Mouse (Mus musculus) hindbrain, embryonic 15.5 days (tissue): ENCODE measurements around the gene Cacna1c. TPM values are rescaled to one million over a fixed set of nuclear protein-coding genes. Genes with fewer than 3 reads are reported as not detected.

Experiments
- ATAC-seq: fragments of 200-750 bp; cut with Nextera tagmentation; 2 replicates; pipeline ENCODE4 v1.8.0; 2017; ENCODE audit warnings: low read depth, moderate number of reproducible peaks, moderate TSS enrichment; ENCODE audit not compliant: low FRiP score
- H3K27ac ChIP-seq: fragments of 300-500 bp; sonication (generic); replicated peaks from 2 replicates; pipeline ENCODE4 v1.5.1; 2015; ENCODE audit warnings: mild to moderate bottlenecking, inconsistent platforms
- H3K27me3 ChIP-seq: fragments of 300-500 bp; sonication (generic); 2 replicates; pipeline ENCODE4 v1.6.1; 2015; ENCODE audit warnings: control low read depth, inconsistent platforms
- H3K36me3 ChIP-seq: fragments of 300-500 bp; sonication (generic); 2 replicates; pipeline ENCODE4 v1.6.1; 2015; ENCODE audit warnings: control low read depth, inconsistent platforms
- H3K4me1 ChIP-seq: fragments of 300-500 bp; sonication (generic); replicated peaks from 2 replicates; pipeline ENCODE4 v1.6.1; 2015; ENCODE audit warnings: control low read depth, inconsistent platforms
- H3K4me2 ChIP-seq: fragments of 300-500 bp; sonication (generic); 2 replicates; pipeline ENCODE4 v1.6.1; 2015; ENCODE audit warnings: moderate library complexity, mild to moderate bottlenecking, inconsistent platforms
- H3K4me3 ChIP-seq: fragments of 300-500 bp; sonication (generic); 2 replicates; pipeline ENCODE4 v1.5.1; 2015; ENCODE audit warnings: mild to moderate bottlenecking, inconsistent platforms
- H3K9ac ChIP-seq: fragments of 300-500 bp; sonication (generic); 2 replicates; pipeline ENCODE4 v1.6.1; 2015; ENCODE audit warnings: inconsistent platforms
- H3K9me3 ChIP-seq: fragments of 300-500 bp; sonication (generic); 2 replicates; pipeline ENCODE4 v1.6.1; 2016; ENCODE audit warnings: control low read depth, inconsistent platforms
- WGBS: fragments of 180-500 bp; shearing (Covaris S2); methylation state at CpG from one replicate; pipeline ENCODE4 v1.1.7; 2015; 5-methylcytosine and 5-hydroxymethylcytosine counted together
- polyA plus RNA-seq: library from polyadenylated mRNA; unstranded; fragments of >200 nt; fragmentation: Nextera tagmentation; extraction: Ambion mirVana; gene quantifications from 2 replicates; pipeline ENCODE4 v1.2.1, GENCODE M21; 2015

Cacna1c gene
- polyA plus RNA-seq, 1 experiment from 2014 or later = 7.0 TPM

GRCm38 (mm10) chr6:118694626-118695025, 501.6 kb downstream of the Cacna1c start:
- Histone ChIP-seq H3K4me1 (no peaks in the 10 kb centered on the region), H3K9me3 (no peaks in the 10 kb centered on the region), H3K36me3 (0 out of 2 replicates have a peak, but pooled peaks cover 3% of the 10 kb centered on the region), H3K27ac (no peak overlapping the region), H3K4me2 (no peak overlapping the region), H3K27me3 (no peaks in the 10 kb centered on the region), H3K4me3 (no peak overlapping the region), H3K9ac (no peak overlapping the region)
- 90% methylated on average over 4 of the region's 4 CpGs for WGBS
- ATAC-seq = no peak

GRCm38 (mm10) chr6:118689447-118689846, 506.8 kb downstream of the Cacna1c start:
- Histone ChIP-seq H3K9ac (no peak overlapping the region), H3K27ac (no peak overlapping the region), H3K4me1 (no peaks in the 10 kb centered on the region), H3K9me3 (no peaks in the 10 kb centered on the region), H3K4me2 (no peak overlapping the region), H3K36me3 (no peaks in the 10 kb centered on the region), H3K4me3 (no peak overlapping the region), H3K27me3 (no peaks in the 10 kb centered on the region)
- 94% methylated on average over 3 of the region's 3 CpGs for WGBS
- no peak for ATAC-seq

GRCm38 (mm10) chr6:118688856-118689255, 507.4 kb downstream of the Cacna1c start:
- Histone ChIP-seq H3K36me3 (peaks cover 2% of the 10 kb centered on the region; the same call in 1 of the 2 replicates), H3K27ac (no peak overlapping the region), H3K4me1 (no peaks in the 10 kb centered on the region), H3K4me2 (no peak overlapping the region), H3K9me3 (no peaks in the 10 kb centered on the region), H3K9ac (no peak overlapping the region), H3K27me3 (no peaks in the 10 kb centered on the region), H3K4me3 (no peak overlapping the region)
- no peak for ATAC-seq
- 86% methylated on average over 5 of the region's 5 CpGs for WGBS

- Histone ChIP-seq H3K27ac (no peak overlapping the region), H3K4me1 (no peaks in the 10 kb centered on the region)
Observed at GRCm38 (mm10) chr6:118680814-118681213, 515.4 kb downstream of the Cacna1c start.

GRCm38 (mm10) chr6:118678031-118678430, 518.2 kb downstream of the Cacna1c start:
- no peaks in the 10 kb centered on the region for H3K27me3 ChIP-seq
- no peaks in the 10 kb centered on the region for H3K4me1 ChIP-seq
- H3K4me3 ChIP-seq = no peak overlapping the region
- no peak overlapping the region for H3K27ac ChIP-seq
- H3K4me2 ChIP-seq = no peak overlapping the region
- H3K9ac ChIP-seq = no peak overlapping the region
- no peaks in the 10 kb centered on the region for H3K9me3 ChIP-seq
- peaks cover 9% of the 10 kb centered on the region for H3K36me3 ChIP-seq
- no peak for ATAC-seq
- WGBS = 90% methylated on average over 10 of the region's 10 CpGs

More at GRCm38 (mm10) chr6:118680814-118681213, 515.4 kb downstream of the Cacna1c start:
- peak; percentile 65; the same call in 1 of the 2 replicates for ATAC-seq
- Histone ChIP-seq H3K4me2 (no peak overlapping the region), H3K27me3 (no peaks in the 10 kb centered on the region), H3K36me3 (peaks cover 6% of the 10 kb centered on the region; the same call in 1 of the 2 replicates), H3K9me3 (no peaks in the 10 kb centered on the region), H3K4me3 (no peak overlapping the region), H3K9ac (no peak overlapping the region)
- WGBS = 36% methylated on average over 6 of the region's 6 CpGs

- H3K27me3 ChIP-seq = no peaks in the 10 kb centered on the region
- peaks cover 9% of the 10 kb centered on the region for H3K36me3 ChIP-seq
- no peak overlapping the region for H3K9ac ChIP-seq
- ATAC-seq = no peak
- H3K27ac ChIP-seq = no peak overlapping the region
- H3K4me2 ChIP-seq = no peak overlapping the region
- H3K4me1 ChIP-seq = no peaks in the 10 kb centered on the region
- H3K9me3 ChIP-seq = no peaks in the 10 kb centered on the region
- H3K4me3 ChIP-seq = no peak overlapping the region
- WGBS = 89% methylated on average over 6 of the region's 6 CpGs
Observed at GRCm38 (mm10) chr6:118677306-118677705, 518.9 kb downstream of the Cacna1c start.

- Histone ChIP-seq H3K9ac (no peak overlapping the region), H3K27ac (no peak overlapping the region), H3K4me1 (no peaks in the 10 kb centered on the region), H3K27me3 (no peaks in the 10 kb centered on the region), H3K9me3 (no peaks in the 10 kb centered on the region), H3K4me3 (no peak overlapping the region), H3K4me2 (no peak overlapping the region), H3K36me3 (peaks cover 9% of the 10 kb centered on the region)
- WGBS = 82% methylated on average over 4 of the region's 4 CpGs
- ATAC-seq = no peak
Observed at GRCm38 (mm10) chr6:118674781-118675180, 521.4 kb downstream of the Cacna1c start.

GRCm38 (mm10) chr6:118673974-118674695, 522.1 kb downstream of the Cacna1c start:
- Histone ChIP-seq H3K4me2 (no peak overlapping the region), H3K36me3 (peaks cover 12% of the 10 kb centered on the region), H3K27me3 (no peaks in the 10 kb centered on the region), H3K4me1 (no peaks in the 10 kb centered on the region), H3K27ac (no peak overlapping the region), H3K9ac (no peak overlapping the region), H3K4me3 (no peak overlapping the region), H3K9me3 (no peaks in the 10 kb centered on the region)
- WGBS = 80% methylated on average over 12 of the region's 12 CpGs
- no peak for ATAC-seq

GRCm38 (mm10) chr6:118653331-118653730, 542.9 kb downstream of the Cacna1c start:
- no peak overlapping the region for H3K27ac ChIP-seq
- no peaks in the 10 kb centered on the region for H3K9me3 ChIP-seq
- 90% methylated on average over 4 of the region's 4 CpGs for WGBS
- H3K9ac ChIP-seq = no peak overlapping the region
- H3K4me3 ChIP-seq = no peak overlapping the region
- no peaks in the 10 kb centered on the region for H3K27me3 ChIP-seq
- ATAC-seq = no peak
- H3K36me3 ChIP-seq = peaks cover 55% of the 10 kb centered on the region
- no peaks in the 10 kb centered on the region for H3K4me1 ChIP-seq
- no peak overlapping the region for H3K4me2 ChIP-seq

GRCm38 (mm10) chr6:118649121-118649783, 547.0 kb downstream of the Cacna1c start:
- no peak overlapping the region for H3K4me3 ChIP-seq
- no peak overlapping the region for H3K27ac ChIP-seq
- H3K4me2 ChIP-seq = no peak overlapping the region
- no peak for ATAC-seq
- no peaks in the 10 kb centered on the region for H3K27me3 ChIP-seq
- no peaks in the 10 kb centered on the region for H3K4me1 ChIP-seq
- H3K9ac ChIP-seq = no peak overlapping the region
- no peaks in the 10 kb centered on the region for H3K9me3 ChIP-seq
- peaks cover 27% of the 10 kb centered on the region for H3K36me3 ChIP-seq
- 92% methylated on average over 6 of the region's 6 CpGs for WGBS

- Histone ChIP-seq H3K27ac (no peak overlapping the region), H3K4me2 (no peak overlapping the region), H3K4me3 (no peak overlapping the region), H3K36me3 (peaks cover 13% of the 10 kb centered on the region), H3K9me3 (no peaks in the 10 kb centered on the region), H3K9ac (no peak overlapping the region), H3K27me3 (no peaks in the 10 kb centered on the region), H3K4me1 (no peaks in the 10 kb centered on the region)
- WGBS = 47% methylated on average over 14 of the region's 14 CpGs
- peak; percentile 81 for ATAC-seq
Observed at GRCm38 (mm10) chr6:118646265-118647061, 549.8 kb downstream of the Cacna1c start.

GRCm38 (mm10) chr6:118644866-118645265, 551.4 kb downstream of the Cacna1c start:
- H3K36me3 ChIP-seq = no peaks in the 10 kb centered on the region
- no peak overlapping the region for H3K4me2 ChIP-seq
- H3K4me3 ChIP-seq = no peak overlapping the region
- no peak overlapping the region for H3K9ac ChIP-seq
- H3K4me1 ChIP-seq = no peaks in the 10 kb centered on the region
- no peaks in the 10 kb centered on the region for H3K9me3 ChIP-seq
- no peak for ATAC-seq
- H3K27me3 ChIP-seq = no peaks in the 10 kb centered on the region
- H3K27ac ChIP-seq = no peak overlapping the region
- 81% methylated on average over 12 of the region's 12 CpGs for WGBS
